Mouse (Mus musculus) retina, postnatal 1 day (tissue): Measurements from ENCODE around the gene Clic1.
"Not testable (repeated sequence)": the region's sequence is repeated elsewhere in the genome, so short reads cannot be mapped to it uniquely, and the experiment has no call there.

Experiments
- DNase-seq: peaks from one replicate; pipeline ENCODE4 v3.0.0-alpha.2; 2012

The Clic1 gene

DNA sequence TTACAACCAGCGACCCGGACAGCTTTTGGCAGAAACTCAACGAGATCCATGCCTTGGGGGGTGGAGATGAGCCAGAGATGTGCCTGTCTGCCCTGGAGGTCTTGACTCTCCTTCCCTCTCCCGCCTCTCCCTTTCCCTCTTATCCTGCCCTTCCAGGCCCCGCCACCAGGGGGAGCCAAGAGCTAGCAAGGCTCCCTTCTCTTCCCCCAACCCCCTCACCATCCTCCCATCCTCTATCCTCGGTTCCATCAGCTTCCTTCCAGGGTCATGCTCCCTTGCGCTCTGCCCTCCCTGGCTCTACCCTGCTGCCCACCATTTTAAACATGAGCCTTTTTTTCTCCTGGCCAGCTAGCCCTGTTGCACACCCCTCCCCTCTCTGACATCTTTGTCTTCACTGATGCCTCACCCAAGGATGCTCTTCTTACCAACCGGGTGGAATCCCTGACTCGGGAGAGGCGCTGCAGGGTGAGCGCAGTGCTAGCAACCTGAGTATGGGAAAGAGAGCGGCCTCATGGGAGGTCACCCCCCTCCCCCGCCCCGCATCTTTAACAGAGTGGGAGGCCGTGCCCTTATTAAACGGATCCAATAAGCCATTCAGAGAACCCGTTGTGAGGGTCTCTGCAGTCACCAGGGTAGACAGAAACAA, 28.5 kb upstream of the Clic1 start:
- DNase-seq = peak; percentile 94

DNA sequence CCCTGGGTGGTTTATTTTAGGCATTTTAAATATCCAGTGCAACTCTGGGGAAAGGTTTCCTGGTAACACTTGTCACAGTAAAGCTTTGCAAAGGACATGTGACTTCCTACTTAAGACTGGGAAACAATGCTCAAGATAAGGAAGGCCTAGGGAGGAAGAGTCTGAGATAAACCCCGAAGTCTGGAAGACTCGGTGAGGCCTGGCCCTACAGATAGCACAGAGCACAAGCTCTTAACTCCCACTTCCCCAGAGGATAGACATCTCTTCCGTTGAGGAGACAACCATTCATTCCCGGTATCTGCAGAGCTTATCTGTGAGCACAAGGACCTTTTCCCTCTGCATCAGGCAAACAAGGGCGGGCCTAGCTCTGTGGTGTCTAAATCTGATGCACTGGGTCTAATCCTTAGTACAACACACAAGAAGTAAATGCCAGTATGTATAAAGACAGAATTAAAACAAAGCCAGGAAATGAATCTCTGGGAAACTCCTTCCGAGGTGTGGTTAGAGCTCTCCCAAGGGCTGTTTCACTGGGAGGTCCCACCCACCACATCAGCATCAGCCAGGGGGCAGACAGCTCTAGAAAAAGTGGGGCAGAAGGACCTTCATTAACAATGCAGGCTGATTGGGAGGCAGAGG, 27.8 kb upstream of the Clic1 start:
- no peak for DNase-seq

DNA sequence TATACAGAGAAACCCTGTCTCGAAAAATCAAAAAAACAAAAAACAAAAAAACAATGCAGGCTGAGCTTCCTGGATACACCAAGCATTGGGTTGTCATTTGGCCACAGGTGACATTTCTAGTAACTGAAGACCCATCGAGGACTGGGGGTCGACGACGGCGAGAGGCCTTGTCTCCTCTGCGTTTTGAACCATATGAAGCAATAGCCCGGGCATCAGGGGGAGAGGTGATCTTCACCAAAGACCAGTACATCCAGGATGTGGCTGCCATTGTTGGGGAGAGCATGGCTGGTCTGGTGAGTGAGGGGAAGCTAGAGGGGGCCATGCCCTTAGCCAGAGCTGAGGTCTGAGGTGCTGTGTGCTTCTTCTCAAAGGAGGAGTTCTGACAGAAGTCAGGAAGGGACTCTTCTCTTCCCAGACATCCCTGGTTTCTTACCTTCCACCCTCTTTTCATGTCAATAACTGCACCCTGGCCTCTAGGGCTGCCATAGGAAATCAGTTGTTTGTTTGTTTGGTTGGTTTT, 27.2 kb upstream of the Clic1 start:
- no peak for DNase-seq

DNA sequence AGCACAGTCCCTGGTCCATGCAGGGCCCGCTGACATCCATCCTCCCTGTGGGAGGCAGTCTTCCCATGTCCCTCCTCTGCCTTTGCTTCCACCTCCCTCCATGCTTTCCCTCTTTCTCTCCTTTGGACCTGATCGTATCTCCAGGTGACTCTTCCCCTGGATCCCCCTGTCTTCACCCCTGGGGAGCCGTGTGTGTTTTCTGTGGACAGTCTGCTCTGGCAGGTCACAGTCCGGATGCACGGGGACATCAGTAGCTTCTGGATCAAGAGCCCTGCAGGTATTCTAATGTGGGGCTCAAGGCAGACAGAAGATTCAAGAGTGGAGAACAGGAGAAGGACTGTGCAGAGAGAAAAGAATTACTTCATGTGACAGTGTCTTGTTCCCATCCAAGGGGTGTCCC, 26.5 kb upstream of the Clic1 start:
- no peak for DNase-seq

DNA sequence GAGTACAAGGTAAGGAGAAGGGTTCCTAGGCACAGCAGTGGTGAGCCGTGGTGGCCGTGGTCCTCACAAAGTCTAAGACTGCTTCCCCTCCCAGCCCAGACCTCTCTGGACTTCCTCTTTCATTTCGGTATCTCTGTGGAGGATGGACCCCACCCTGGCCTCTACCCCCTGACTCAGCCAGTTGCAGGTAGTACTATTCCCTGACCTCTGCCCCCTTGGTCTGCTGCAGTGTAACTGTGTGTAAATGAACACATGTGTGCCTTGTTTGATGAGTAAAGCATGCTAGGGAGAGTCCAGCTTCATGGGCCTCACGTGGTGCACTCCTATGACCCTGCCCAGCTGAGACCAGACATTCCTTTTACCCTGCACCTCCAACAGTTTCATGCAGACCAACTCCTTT, 26.0 kb upstream of the Clic1 start:
- DNase-seq = no peak

DNA sequence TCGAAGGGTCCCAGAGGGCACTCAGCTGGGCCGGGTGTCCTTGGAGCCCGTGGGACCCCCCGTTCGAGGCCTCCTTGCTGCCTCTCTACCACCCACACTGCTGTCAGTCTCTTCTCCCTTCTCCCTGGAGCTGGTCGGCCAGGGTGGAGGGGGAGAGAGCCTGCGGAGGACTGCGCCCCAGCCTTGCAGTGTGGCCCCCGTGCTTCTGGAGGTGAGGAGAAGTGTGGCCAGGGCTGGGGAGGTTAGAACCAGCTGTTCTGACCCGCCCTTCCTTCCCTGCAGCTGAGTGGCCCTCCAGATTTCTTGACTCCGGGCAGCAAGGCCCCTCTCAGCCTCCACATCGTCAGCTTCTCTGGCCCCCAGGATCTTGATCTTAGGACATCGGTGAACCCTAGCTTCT, 25.5 kb upstream of the Clic1 start:
- DNase-seq = no peak

DNA sequence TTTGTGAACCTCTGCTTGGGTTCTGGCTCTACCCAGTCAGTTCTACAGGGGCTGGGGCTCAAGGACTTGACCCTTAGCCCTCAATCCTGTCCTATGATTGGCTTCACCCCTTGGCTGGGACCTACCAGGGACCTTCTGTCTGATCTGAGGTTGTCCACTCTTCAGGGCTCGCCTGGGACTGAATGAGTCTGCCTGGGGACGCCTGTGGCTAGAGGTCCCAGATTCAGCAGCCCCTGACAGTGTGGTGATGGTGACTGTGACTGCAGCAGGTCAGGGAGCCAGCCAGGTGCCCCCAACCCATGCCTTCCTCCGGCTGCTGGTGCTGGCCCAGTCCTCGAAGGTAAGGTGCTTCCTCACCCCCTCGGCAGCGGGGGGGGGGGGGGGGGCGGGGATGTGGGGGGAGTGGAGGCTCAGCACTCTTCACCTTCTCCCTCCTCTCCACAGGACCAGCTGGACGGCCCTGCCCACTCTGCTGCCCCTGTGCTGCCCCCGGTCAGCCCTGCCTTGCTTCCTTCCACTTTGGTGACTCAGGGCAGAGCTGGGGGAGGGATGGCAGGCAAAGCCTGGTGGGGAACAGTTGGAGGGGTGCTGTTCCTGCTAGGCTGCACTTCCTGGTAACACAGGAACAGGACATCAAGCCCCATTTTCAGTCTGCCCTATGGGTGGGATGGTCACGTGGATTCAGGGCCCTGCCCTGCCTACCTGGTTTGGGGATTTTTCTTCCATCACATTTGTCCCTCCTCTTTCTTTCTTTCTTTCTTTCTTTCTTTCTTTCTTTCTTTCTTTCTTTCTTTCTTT, 24.9 kb upstream of the Clic1 start:
- no peak for DNase-seq

DNA sequence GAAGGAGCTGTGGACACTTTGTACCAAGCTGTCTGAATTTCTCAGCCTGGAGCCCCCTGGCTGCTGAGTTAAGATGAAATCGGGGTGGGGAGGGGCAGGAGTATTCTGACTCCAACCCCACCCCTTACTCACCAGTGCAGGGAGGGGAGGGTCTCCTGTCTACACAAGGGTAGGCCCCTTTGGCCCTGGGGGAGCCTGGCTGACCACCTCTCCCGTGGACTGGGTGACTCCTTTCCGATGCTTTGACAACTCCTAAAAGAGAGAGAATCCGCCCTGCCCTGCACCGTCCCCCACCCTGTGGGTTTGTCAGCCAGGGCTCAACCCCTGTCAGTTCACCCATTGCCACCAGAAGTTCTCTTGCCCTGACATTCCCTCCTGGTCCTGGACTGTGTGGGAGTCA, 23.6 kb upstream of the Clic1 start:
- DNase-seq = no peak

DNA sequence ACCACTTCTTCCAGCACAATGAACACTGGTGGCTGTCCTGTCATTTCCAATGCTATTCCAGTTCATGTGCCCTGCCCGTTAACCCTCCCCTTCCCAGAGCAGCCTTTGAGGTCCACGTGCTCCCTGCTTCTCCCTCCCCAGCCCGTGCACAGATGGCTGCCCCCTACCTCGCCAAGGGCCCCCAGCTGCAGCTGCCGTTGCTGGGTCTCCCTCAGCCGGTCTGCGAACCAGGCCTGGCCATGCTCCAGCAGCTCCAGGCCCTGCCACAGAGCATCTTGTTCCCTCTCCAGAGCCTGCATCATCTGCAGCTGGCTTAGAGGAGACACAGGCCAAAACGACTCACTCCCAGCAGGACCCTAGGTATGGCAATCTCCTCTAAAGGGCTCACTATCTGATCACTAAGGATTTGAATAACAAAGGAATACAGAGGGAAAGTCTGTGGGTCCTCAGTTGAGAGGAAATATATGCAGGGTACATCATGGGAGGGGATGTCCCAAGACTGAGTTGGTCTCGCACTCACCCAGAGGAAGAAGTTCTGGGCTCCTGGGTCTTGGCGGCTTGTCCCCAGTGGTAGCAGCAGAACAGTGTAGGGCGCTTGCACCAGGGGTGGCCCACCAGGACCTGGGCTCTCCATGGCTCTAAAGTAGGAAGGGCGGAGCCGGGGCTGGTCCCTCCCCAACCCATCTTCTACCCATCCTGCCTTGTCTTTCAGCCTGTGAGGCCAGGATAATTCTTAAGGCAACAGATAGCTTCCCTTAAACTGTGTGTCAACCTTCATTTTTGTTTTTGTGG, 22.3 kb upstream of the Clic1 start, which contains the start of gene Sapcd1:
TSS of gene Sapcd1 (minus strand) at position 740 of the 792 bp plus-strand sequence.
- DNase-seq = peak; percentile 97

DNA sequence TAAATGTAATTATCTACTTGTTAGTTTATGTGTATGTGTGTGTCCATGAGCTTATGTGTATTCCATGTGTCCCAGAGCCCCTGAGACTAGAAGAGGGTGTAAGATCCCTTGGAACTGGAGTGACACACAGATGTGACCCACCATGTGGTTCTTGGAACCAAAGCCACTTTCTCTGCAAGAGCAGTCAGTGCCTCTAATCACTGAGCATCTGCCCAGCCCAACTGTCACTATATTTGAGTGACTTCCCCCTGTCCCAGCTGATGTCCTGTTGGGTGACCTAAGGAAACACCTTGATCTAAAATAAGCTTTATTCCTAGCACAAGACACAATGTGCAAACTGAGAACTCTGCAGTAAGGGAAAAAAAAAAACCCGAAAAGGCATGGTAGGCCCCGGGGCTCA, 21.5 kb upstream of the Clic1 start:
- DNase-seq = no peak

DNA sequence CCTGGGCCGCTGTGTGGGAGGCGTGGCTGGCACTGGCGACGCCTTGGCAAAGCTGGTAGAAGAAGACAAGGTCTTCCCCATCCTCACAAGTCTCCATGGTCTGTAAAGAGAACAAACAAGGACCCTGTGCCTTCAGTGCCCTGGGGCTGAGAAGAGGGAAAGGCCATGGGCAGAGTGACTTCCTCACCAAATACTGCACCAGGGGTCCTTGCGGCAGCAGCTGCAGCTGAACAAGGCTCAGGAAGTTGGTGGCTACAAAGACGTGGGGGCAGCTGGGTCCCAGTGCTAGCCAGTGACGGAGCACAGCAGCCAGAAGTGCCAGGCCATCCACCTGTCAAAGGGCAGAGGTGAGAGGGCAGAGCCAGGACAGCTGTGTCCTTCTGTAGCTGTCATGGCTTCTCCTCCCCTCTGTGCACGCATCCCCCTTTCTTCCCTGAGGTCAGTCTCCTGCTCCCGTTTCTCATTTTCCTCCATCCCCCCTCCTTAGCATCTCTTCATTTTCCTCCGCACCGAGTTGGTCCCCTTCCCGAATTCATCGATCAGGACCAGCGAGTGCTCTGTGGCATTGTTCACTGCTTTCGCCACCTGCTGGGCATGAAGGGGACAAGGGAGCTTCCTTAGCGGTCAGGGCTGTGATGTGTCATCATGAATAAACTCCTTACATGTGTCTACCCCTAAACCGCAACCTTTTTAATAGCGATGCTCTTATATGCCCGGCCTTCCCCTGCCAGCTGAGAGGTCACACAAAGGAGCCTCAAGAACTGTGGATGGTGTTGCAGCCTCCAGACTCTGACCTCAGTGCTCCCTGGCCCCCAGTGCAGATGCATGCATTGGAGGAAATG, 19.9 kb upstream of the Clic1 start:
- DNase-seq = peak; percentile 75

DNA sequence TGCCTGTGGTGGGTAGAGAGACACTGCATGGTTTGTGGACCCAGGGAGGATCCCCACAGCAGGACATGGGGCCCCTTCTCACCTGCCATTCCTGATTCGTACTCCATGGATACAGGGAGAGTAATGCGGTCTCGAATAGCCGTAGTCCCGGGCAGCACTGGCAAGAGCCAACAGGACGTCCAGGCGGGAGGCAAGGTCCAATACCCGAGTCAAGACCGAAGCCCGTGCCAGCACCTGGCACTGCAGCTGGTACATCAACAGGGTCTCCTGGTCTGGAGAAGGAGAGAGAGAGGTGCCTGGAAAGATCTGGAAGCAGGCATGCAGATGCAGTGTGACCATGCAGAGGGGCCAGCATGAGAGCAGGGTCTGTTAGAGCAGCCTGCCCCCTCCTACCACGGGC, 18.5 kb upstream of the Clic1 start:
- no peak for DNase-seq

DNA sequence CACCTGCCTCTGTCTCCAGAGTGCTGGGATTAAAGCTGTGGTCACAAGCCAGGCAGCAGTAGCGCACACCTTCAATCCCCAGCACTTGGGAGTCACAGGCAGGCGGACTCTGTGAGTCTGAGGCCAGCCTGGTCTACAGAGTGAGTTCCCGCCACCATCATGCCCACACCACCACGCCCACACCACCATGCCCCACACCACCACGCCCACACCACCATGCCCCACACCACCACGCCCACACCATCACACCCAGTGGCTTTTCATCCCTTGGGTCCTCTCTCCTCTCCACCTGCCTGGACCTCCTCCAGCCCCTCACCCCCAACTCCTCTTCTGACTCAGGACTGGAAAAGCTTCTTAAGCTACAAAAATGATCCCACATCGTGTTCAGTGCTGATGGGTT, 17.9 kb upstream of the Clic1 start:
- no peak for DNase-seq

DNA sequence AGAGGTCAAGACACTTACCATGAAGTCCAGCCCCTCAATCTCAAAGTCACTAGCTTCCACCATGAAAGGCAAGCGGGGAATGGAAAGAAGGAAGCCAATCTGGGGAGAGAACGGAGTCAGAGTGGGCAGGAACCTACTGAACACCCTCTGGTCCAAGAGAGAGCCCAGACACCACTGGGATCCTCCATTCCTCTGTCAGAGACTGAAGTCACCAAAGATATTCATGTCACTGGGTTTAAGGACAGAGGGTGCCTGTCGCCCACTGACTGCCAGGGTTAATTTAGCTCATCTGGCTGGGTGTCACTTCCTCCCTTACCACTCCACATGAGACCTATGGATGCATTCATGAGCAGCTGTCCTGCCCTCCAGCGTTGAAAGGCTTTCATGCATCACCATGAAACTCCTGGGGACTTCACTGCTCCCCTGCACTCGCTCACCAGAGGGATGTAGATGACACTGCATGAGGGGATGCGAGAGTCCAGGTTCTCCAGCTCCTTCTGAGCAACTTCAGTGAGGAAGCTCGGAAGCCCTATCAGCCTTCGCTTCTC, 17.4 kb upstream of the Clic1 start:
- DNase-seq = peak; percentile 52

DNA sequence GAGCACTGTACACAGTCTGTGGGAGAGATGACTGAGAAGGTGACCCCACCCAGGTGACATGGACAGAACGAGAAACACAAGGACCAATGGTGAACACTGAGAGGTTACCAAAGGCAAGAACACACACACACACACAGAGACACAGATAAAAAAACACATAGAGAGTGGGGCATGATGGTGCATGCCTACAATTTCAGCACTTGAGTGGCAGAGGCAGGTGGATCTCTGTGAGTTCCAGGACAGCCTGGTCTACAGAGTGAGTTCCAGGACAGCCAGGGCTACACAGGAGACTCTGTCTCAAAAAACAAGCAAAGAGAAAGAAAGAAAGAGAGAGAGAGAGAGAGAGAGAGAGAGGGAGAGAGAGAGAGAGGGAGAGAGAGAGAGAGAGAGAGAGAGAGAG, 16.1 kb upstream of the Clic1 start:
- DNase-seq = not testable (repeated sequence)

DNA sequence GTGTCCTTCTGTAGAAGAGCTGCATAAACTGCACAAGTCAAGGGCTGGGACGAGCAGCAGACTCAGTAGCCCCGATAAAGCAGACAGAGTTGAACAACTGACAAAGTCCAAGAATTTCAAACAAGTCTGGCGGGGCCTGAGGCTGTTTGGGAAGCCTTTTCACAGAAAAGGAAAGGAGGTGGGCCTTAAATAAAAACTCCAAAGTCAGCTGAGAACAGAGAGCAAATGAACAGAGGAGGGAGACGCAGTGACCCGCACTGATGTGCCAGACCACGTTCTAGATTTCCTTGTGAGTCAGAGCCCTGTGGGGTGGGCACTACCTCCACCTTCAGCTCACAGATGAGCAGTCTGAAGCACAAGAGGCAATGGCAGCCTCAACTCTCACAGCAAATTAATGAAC, 14.9 kb upstream of the Clic1 start:
- no peak for DNase-seq

DNA sequence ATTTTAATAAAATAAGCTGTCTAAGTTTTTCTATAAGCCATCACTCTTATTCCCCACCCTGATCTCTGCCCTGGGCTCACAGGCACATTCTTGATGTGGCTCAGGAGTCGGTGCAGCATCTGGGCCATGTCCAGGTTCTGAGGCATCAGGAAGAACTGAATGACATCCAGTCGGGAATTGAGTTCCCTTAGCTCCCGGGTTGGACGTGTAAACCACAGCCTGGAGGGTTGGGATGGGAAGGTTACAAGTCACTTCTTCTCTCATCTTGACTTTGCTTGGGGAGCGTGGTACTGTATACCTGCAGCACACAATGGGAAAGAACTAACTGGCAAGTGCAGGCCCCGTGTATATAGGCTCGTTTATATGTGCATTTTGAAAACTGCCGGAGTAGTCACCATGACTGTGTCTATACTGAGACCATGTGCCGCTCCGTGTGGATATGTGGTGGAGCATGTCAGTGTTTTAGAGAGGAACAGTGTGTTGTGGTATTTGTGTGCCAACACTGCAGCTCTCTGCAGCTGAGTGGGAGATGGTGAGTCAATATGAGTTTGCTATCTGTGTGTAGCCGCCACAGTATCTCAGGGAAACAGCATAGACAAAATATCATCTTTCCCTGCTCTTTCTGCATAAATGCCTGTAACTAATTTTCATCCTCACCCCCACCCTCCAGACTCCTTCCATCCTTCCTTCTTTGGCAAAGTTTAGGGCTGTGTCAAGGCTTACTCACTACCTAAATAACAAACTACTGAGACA, 10.5 kb upstream of the Clic1 start:
- DNase-seq = no peak

DNA sequence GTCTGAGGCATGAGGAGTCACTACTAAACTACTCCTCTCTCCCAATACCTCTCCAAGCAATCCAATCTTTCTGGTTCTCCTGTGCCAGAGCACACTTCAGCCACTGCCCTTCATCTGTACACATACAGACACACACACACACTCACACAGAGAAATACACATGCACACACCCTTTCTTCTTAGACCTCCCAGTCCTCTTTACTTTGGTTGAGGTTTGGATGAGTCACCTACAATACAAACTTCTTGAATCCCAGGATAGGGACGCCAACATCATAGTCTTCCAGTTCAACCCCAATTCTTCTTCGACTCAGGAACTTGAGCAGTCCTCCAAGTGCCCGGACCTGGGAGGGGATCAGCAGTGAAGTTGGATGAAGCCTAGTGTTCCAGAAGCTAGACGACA, 6.0 kb upstream of the Clic1 start:
- DNase-seq = no peak

DNA sequence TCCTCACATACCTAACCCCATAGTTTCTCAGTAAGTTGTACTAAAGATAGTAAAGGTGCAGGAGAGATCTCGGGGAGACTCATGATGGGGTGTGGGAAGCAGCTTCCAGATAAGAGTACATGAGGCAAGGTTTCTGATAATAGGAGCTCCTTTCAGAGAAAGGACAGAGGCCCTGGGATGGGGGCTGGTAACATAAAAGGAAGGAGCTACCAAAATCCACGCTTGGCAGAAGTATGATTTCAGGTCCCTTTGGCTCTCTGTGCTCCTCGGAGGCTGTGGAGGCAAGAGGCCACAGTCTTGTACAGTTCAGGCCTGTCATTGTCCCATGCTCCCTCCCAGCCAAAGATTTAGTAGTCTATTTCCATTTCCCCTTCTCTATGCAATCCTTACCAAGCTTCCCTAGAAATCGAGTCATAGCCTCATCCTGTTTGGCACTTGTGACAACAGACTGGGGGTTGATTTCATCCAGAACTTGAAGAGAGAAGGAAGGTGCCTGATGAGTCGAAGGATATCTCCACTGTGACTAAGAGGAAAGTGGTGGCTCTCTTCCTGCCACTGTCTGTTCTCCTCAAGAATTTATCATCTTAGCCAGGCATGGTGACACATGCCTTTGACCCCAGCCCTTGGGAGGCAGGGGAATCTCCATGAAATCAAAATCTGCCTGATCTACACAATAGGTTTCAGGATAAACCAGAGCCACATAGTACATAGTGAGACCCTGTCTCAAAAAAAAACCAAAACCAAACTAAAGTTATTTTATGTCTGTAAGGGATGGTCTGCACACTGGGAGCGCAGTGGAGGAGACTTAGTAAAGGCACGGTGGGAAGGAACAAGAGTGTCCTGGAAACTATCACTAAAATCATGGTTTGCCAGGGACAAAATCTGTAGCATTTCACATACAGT, 4.6 kb upstream of the Clic1 start:
- DNase-seq = no peak
